Mouse (Mus musculus) WW6 (cell line): Measurements from ENCODE around the gene S1pr1.

ENCODE experiments used
- DNase-seq: peaks from one replicate; pipeline ENCODE4 v3.0.0-alpha.2; 2013; ENCODE audit warnings: low read depth, low spot score

Gene S1pr1

GRCm38 (mm10) chr3:115673663-115674157 lies 41.2 kb downstream of the S1pr1 start:
- no peak for DNase-seq

GRCm38 (mm10) chr3:115672965-115673662 lies 41.8 kb downstream of the S1pr1 start:
- DNase-seq, result no peak

GRCm38 (mm10) chr3:115669230-115669629 lies 45.6 kb downstream of the S1pr1 start:
- no peak for DNase-seq

GRCm38 (mm10) chr3:115667182-115667581 lies 47.7 kb downstream of the S1pr1 start:
- DNase-seq, result no peak

DNA sequence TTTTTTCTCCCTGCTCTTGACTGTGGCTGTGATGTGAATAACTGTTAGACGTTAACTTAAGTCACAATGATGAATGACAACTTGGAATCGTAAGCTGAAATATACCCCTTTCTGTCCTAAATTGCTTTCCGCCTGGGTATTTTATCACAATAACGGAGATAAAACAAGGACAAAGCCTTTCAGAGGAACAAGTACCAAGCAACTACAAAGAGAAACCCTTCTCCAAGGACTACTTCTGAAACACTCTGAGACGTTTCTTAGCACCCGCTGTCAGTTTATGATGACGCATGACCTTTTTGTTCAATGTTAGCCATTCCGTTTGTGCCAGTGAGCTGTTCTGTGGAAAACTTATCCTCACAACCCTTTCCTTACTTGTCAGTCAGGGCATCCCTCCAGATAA lies 48.3 kb downstream of the S1pr1 start:
- DNase-seq, result no peak

- no peak for DNase-seq
Observed at GRCm38 (mm10) chr3:115664497-115664896, 50.4 kb downstream of the S1pr1 start.

- peak; percentile 55 for DNase-seq
Observed at GRCm38 (mm10) chr3:115660701-115661460, 54.0 kb downstream of the S1pr1 start.
